Comparison of ENCODE assay signal across 22 mouse cellular contexts in the genomic region with DNA sequence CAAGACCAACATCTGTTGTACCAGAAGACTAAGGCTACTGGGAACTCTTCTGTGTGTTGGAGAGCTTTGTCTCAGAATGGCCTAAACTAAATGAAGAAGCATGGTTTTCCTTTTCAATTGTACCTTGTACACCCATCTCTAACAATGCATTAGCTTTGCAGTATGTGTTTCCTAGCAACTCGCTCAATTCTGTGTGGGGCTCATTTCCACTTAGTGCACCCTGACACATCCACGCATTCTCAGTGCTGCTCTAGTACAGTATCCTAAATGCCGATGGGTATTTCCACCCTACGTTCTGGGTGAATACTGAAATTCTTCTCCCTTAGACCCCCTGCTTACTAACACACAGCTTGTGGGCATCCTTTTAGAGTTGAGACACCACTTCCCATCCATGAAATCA.
A peak's percentile ranks its signal among the peaks of the same experiment; 100 is the strongest.
DNase-seq lines count a peak whose midpoint lies in the region; ATAC-seq and TF ChIP-seq lines count a peak whose summit lies in the region.
"Had no signal": no experiment of that assay in that cellular context is flagged by ENCODE, and none has a peak within 500 bp of the region (broad histone marks: within the 10 kb centered on the region; RNA-seq: fewer than 3 reads in every experiment).

No protein-coding gene starts in this region.

- no peak overlapping the region for H3K4me3 ChIP-seq in heart, adult 2 months
- H3K4me3 ChIP-seq in hindbrain, embryonic 15.5 days = no peak overlapping the region
- no peak overlapping the region for H3K4me3 ChIP-seq in hindbrain, embryonic 16.5 days (ENCODE audit: low read length)
- H3K4me3 ChIP-seq in lung, embryonic 16.5 days (ENCODE audit: low read length) = no peak overlapping the region
- H3K4me3 ChIP-seq in olfactory bulb, adult 2 months (ENCODE audit: insufficient read depth, low read depth, low read length) = no peak overlapping the region
- H3K4me3 ChIP-seq: forebrain, embryonic 15.5 days; hindbrain, embryonic 12.5 days; limb, embryonic 12.5 days; midbrain, embryonic 12.5 days; neural tube, embryonic 15.5 days had no signal

- TF ChIP-seq POLR2A in heart, adult 2 months (IDR thresholded peaks at IDR 0.05; ENCODE audit: insufficient read depth, low read depth, low read length) = no peak
- TF ChIP-seq POLR2A in olfactory bulb, adult 2 months (IDR thresholded peaks at IDR 0.05; ENCODE audit: insufficient read depth, low read depth, low read length) = no peak

- no peak for ATAC-seq in hindbrain, embryonic 15.5 days (ENCODE audit: low FRiP score, low read depth)
- no peak for ATAC-seq in hindbrain, embryonic 16.5 days
- ATAC-seq in lung, embryonic 16.5 days (ENCODE audit: low read depth) = no peak
- ATAC-seq: forebrain, embryonic 15.5 days; inflammation-experienced regulatory T-cells, adult 6 months had no signal

- DNase-seq in heart, adult 2 months = no peak
- DNase-seq in heart, postnatal 25 days (ENCODE audit: low spot score) = no peak
- DNase-seq in lung, adult 18-20 months = no peak
- DNase-seq: adrenal gland, postnatal 10 days; B cell, adult 2 months; cerebellum, adult 8-10 months; cerebellum, postnatal 36 days; embryo, embryonic 11 days; kidney, postnatal 4 days; liver, postnatal 0 days had no signal

- no peaks in the 10 kb centered on the region for H3K27me3 ChIP-seq in heart, adult 2 months (ENCODE audit: control insufficient read depth, insufficient read depth, low read length)
- H3K27me3 ChIP-seq in hindbrain, embryonic 15.5 days = no peaks in the 10 kb centered on the region
- H3K27me3 ChIP-seq in hindbrain, embryonic 16.5 days (replicated peaks; ENCODE audit: control insufficient read depth, insufficient read depth, low read length) = no peaks in the 10 kb centered on the region
- no peaks in the 10 kb centered on the region for H3K27me3 ChIP-seq in lung, embryonic 16.5 days (ENCODE audit: control insufficient read depth, insufficient read depth, low read depth, low read length)
- H3K27me3 ChIP-seq: forebrain, embryonic 15.5 days; hindbrain, embryonic 12.5 days; limb, embryonic 12.5 days; midbrain, embryonic 12.5 days; neural tube, embryonic 15.5 days had no signal

- no peak for TF ChIP-seq EP300 in heart, adult 2 months (IDR thresholded peaks at IDR 0.05; ENCODE audit: insufficient read depth, low read depth, low read length)

- no peak for TF ChIP-seq CTCF in heart, adult 2 months (IDR thresholded peaks at IDR 0.05)
- no peak for TF ChIP-seq CTCF in olfactory bulb, adult 2 months (IDR thresholded peaks at IDR 0.05; ENCODE audit: insufficient read depth, low read depth, low read length)

- 71% methylated on average over 4 of the region's 4 CpGs for WGBS in heart, adult 2 months
- WGBS in hindbrain, embryonic 15.5 days = 69% methylated on average over 4 of the region's 4 CpGs
- WGBS in hindbrain, embryonic 16.5 days = 68% methylated on average over 4 of the region's 4 CpGs
- 87% methylated on average over 4 of the region's 4 CpGs for WGBS in lung, embryonic 16.5 days
- 27% methylated on average over 4 of the region's 4 CpGs for whole genome bisulfite sequencing in olfactory bulb, adult 2 months

- H3K79me2 ChIP-seq in heart, adult 2 months (replicated peaks; ENCODE audit: control insufficient read depth, insufficient read depth, low read length) = peaks cover 3% of the 10 kb centered on the region; the same call in 1 of the 2 replicates

- H3K27ac ChIP-seq in heart, adult 2 months = peak overlapping the region; percentile 89
- 0 out of 2 replicates have a peak overlapping the region, but pooled peaks have one; percentile 20 for H3K27ac ChIP-seq in hindbrain, embryonic 15.5 days (replicated peaks)
- H3K27ac ChIP-seq in hindbrain, embryonic 16.5 days (ENCODE audit: low read depth, low read length) = no peak overlapping the region
- 0 out of 2 replicates have a peak overlapping the region, but pooled peaks have one; percentile 7 for H3K27ac ChIP-seq in lung, embryonic 16.5 days (ENCODE audit: low read length)
- peak overlapping the region; percentile 51; the same call in 1 of the 2 replicates for H3K27ac ChIP-seq in olfactory bulb, adult 2 months (ENCODE audit: insufficient read depth, low read depth, low read length)
- H3K27ac ChIP-seq: forebrain, embryonic 15.5 days; hindbrain, embryonic 12.5 days; limb, embryonic 12.5 days; midbrain, embryonic 12.5 days; neural tube, embryonic 15.5 days had no signal

- intact Hi-C loops in heart, adult 2 months (cut with DNase I) = no loop called here
- intact Hi-C loops in heart, postnatal 25 days (cut with DNase I) = no loop called here

- no peaks in the 10 kb centered on the region for H3K9me3 ChIP-seq in hindbrain, embryonic 15.5 days
- no peaks in the 10 kb centered on the region for H3K9me3 ChIP-seq in hindbrain, embryonic 16.5 days (ENCODE audit: control insufficient read depth, low read length)
- no peaks in the 10 kb centered on the region for H3K9me3 ChIP-seq in lung, embryonic 16.5 days (ENCODE audit: control insufficient read depth, low read length)
- H3K9me3 ChIP-seq: forebrain, embryonic 15.5 days; G1E; hindbrain, embryonic 12.5 days; limb, embryonic 12.5 days; midbrain, embryonic 12.5 days; neural tube, embryonic 15.5 days had no signal

- H3K36me3 ChIP-seq in heart, adult 2 months (ENCODE audit: control insufficient read depth, insufficient read depth, low read length) = peaks cover 26% of the 10 kb centered on the region
- no peaks in the 10 kb centered on the region for H3K36me3 ChIP-seq in hindbrain, embryonic 15.5 days
- H3K36me3 ChIP-seq in hindbrain, embryonic 16.5 days (ENCODE audit: control insufficient read depth, insufficient read depth, low read length) = no peaks in the 10 kb centered on the region
- H3K36me3 ChIP-seq in lung, embryonic 16.5 days (ENCODE audit: control insufficient read depth, insufficient read depth, low read length) = no peaks in the 10 kb centered on the region
- H3K36me3 ChIP-seq: forebrain, embryonic 15.5 days; G1E; hindbrain, embryonic 12.5 days; limb, embryonic 12.5 days; midbrain, embryonic 12.5 days; neural tube, embryonic 15.5 days had no signal

- H3K9ac ChIP-seq in heart, adult 2 months (ENCODE audit: low read depth, low read length) = no peak overlapping the region
- H3K9ac ChIP-seq in hindbrain, embryonic 15.5 days = no peak overlapping the region
- H3K9ac ChIP-seq in hindbrain, embryonic 16.5 days (ENCODE audit: low read depth, low read length) = no peak overlapping the region
- H3K9ac ChIP-seq in lung, embryonic 16.5 days (ENCODE audit: low read length) = no peak overlapping the region
- H3K9ac ChIP-seq: forebrain, embryonic 15.5 days; hindbrain, embryonic 12.5 days; limb, embryonic 12.5 days; liver, postnatal 0 days; midbrain, embryonic 12.5 days; neural tube, embryonic 15.5 days had no signal

- no peak overlapping the region for H3K4me2 ChIP-seq in hindbrain, embryonic 15.5 days
- H3K4me2 ChIP-seq in hindbrain, embryonic 16.5 days (ENCODE audit: low read length) = no peak overlapping the region
- H3K4me2 ChIP-seq in lung, embryonic 16.5 days (ENCODE audit: low read depth, low read length) = no peak overlapping the region
- H3K4me2 ChIP-seq: forebrain, embryonic 15.5 days; hindbrain, embryonic 12.5 days; limb, embryonic 12.5 days; liver, embryonic 11.5 days; midbrain, embryonic 12.5 days; neural tube, embryonic 15.5 days had no signal

- H3K4me1 ChIP-seq in heart, adult 2 months (ENCODE audit: control insufficient read depth, insufficient read depth, low read length) = peaks cover 18% of the 10 kb centered on the region
- peaks cover 47% of the 10 kb centered on the region for H3K4me1 ChIP-seq in hindbrain, embryonic 15.5 days (replicated peaks)
- H3K4me1 ChIP-seq in hindbrain, embryonic 16.5 days (ENCODE audit: control insufficient read depth, insufficient read depth, low read depth, low read length) = no peaks in the 10 kb centered on the region; the same call in 1 of the 2 replicates
- peaks cover 20% of the 10 kb centered on the region for H3K4me1 ChIP-seq in lung, embryonic 16.5 days (replicated peaks; ENCODE audit: control insufficient read depth, insufficient read depth, low read length)
- peaks cover 13% of the 10 kb centered on the region for H3K4me1 ChIP-seq in olfactory bulb, adult 2 months (ENCODE audit: control insufficient read depth, insufficient read depth, low read length)
